Comparison of ENCODE assay signal across 9 mouse cellular contexts in the genomic region with DNA sequence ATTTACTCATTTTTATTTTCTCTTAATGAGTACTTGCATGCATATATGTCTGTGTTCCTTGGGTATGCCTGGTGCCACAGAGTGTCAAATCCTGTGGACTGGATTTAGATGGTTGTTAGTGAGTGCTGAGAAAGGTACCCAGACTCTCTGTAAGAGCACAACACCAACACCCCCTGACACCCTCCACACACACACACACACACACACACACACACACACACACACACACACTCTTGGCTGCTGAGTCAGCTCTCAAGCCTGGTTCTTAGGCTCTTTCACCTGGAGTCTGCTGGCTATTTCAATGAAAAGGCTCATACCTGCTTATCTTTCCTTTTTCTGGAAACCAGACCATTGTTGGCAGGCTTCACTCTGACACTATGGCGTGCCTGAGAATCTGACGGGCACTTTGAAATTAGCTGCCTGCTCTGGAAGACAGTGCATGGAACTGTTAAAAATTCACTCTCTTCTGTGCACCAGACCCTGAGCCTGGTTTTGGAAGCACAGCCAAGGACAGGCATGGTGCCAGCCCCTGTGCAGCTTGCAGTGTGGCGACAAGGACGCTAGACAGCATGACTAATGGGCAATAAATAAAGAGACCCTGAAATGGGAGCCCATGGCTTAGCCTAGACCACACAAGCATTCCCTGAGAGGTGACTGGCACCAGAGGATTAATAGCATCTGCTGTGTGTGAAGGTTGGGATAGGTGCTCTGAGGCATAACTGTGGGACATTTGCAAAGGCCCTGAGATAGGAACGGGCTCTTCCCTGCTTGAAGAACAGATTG. TPM values are rescaled to one million over a fixed set of nuclear protein-coding genes. Genes with fewer than 3 reads are reported as not detected.
DNase-seq lines count a peak whose midpoint lies in the region; ATAC-seq and TF ChIP-seq lines count a peak whose summit lies in the region.
"Had no signal": no experiment of that assay in that cellular context is flagged by ENCODE, and none has a peak within 500 bp of the region (broad histone marks: within the 10 kb centered on the region; RNA-seq: fewer than 3 reads in every experiment).

No protein-coding gene starts in this region.

- TF ChIP-seq CTCF in heart, adult 2 months (IDR thresholded peaks at IDR 0.05): no peak

- no peaks in the 10 kb centered on the region for H3K9me3 ChIP-seq in heart, embryonic 12.5 days (replicated peaks)
- no peaks in the 10 kb centered on the region for H3K9me3 ChIP-seq in heart, embryonic 14.5 days (ENCODE audit: control insufficient read depth, low read length)
- no peaks in the 10 kb centered on the region for H3K9me3 ChIP-seq in neural tube, embryonic 12.5 days
- H3K9me3 ChIP-seq: embryonic facial prominence, embryonic 15.5 days had no signal

- TF ChIP-seq POLR2A in heart, adult 2 months (IDR thresholded peaks at IDR 0.05; ENCODE audit: insufficient read depth, low read depth, low read length): no peak

- no peak for TF ChIP-seq EP300 in heart, adult 2 months (IDR thresholded peaks at IDR 0.05; ENCODE audit: insufficient read depth, low read depth, low read length)

- no peaks in the 10 kb centered on the region for H3K36me3 ChIP-seq in heart, adult 2 months (ENCODE audit: control insufficient read depth, insufficient read depth, low read length)
- peaks cover 4% of the 10 kb centered on the region; the same call in 1 of the 2 replicates for H3K36me3 ChIP-seq in heart, embryonic 12.5 days
- H3K36me3 ChIP-seq in heart, embryonic 14.5 days (ENCODE audit: control insufficient read depth, insufficient read depth, low read length): no peaks in the 10 kb centered on the region
- no peaks in the 10 kb centered on the region for H3K36me3 ChIP-seq in neural tube, embryonic 12.5 days
- H3K36me3 ChIP-seq: embryonic facial prominence, embryonic 15.5 days had no signal

- no peak for ATAC-seq in heart, embryonic 12.5 days (ENCODE audit: insufficient number of reproducible peaks, low FRiP score)
- ATAC-seq in heart, embryonic 14.5 days (ENCODE audit: insufficient number of reproducible peaks, insufficient read depth, low FRiP score, low read depth): peak; percentile 56; the same call in 1 of the 2 replicates
- peak; percentile 93 for ATAC-seq in neural tube, embryonic 12.5 days (ENCODE audit: low FRiP score, low read depth)

- peaks cover 1% of the 10 kb centered on the region; the same call in 1 of the 2 replicates for H3K4me1 ChIP-seq in heart, adult 2 months (ENCODE audit: control insufficient read depth, insufficient read depth, low read length)
- peaks cover 14% of the 10 kb centered on the region for H3K4me1 ChIP-seq in heart, embryonic 12.5 days (replicated peaks)
- H3K4me1 ChIP-seq in heart, embryonic 14.5 days (ENCODE audit: control insufficient read depth in 2 of 2, insufficient read depth in 2 of 2, low read length in 2 of 2): peaks cover 6 to 19% of the 10 kb centered on the region in 2 experiments
- H3K4me1 ChIP-seq in neural tube, embryonic 12.5 days: peaks cover 11% of the 10 kb centered on the region; the same call in 1 of the 2 replicates

- no peak overlapping the region for H3K4me2 ChIP-seq in heart, embryonic 12.5 days
- peak overlapping the region; percentile 25 for H3K4me2 ChIP-seq in heart, embryonic 14.5 days (ENCODE audit: low read length)
- H3K4me2 ChIP-seq in neural tube, embryonic 12.5 days (replicated peaks): no peak overlapping the region
- H3K4me2 ChIP-seq: embryonic facial prominence, embryonic 15.5 days had no signal

- H3K79me2 ChIP-seq in heart, adult 2 months (replicated peaks; ENCODE audit: control insufficient read depth, insufficient read depth, low read length): no peaks in the 10 kb centered on the region

- H3K9ac ChIP-seq in heart, adult 2 months (ENCODE audit: low read depth, low read length): no peak overlapping the region
- H3K9ac ChIP-seq in heart, embryonic 12.5 days: no peak overlapping the region
- H3K9ac ChIP-seq in heart, embryonic 14.5 days (ENCODE audit: low read length): peak overlapping the region; percentile 34; the same call in 1 of the 2 replicates
- H3K9ac ChIP-seq in neural tube, embryonic 12.5 days: no peak overlapping the region
- H3K9ac ChIP-seq: embryonic facial prominence, embryonic 15.5 days had no signal

- WGBS in heart, adult 2 months: 36% methylated on average over 5 of the region's 5 CpGs
- 37% methylated on average over 5 of the region's 5 CpGs for WGBS in heart, embryonic 12.5 days
- 28% methylated on average over 5 of the region's 5 CpGs for WGBS in heart, embryonic 14.5 days
- WGBS in neural tube, embryonic 12.5 days: 31% methylated on average over 5 of the region's 5 CpGs

- no peak overlapping the region for H3K4me3 ChIP-seq in heart, adult 2 months
- no peak overlapping the region for H3K4me3 ChIP-seq in heart, embryonic 12.5 days
- no peak overlapping the region for H3K4me3 ChIP-seq in heart, embryonic 14.5 days (ENCODE audit: control insufficient read depth in 1 of 2, insufficient read depth in 1 of 2, low read depth in 1 of 2, low read length in 2 of 2)
- no peak overlapping the region for H3K4me3 ChIP-seq in neural tube, embryonic 12.5 days
- H3K4me3 ChIP-seq: embryonic facial prominence, embryonic 15.5 days had no signal

- no peak overlapping the region; the same call in 1 of the 2 replicates for H3K27ac ChIP-seq in heart, adult 2 months
- H3K27ac ChIP-seq in heart, embryonic 12.5 days (ENCODE audit: poor library complexity, severe bottlenecking): no peak overlapping the region
- peak overlapping the region; percentile 17 to 63 for H3K27ac ChIP-seq in heart, embryonic 14.5 days (replicated peaks in 1 of 2; ENCODE audit: control insufficient read depth in 1 of 2, insufficient read depth in 1 of 2, low read depth in 2 of 2, low read length in 2 of 2)
- no peak overlapping the region for H3K27ac ChIP-seq in neural tube, embryonic 12.5 days
- H3K27ac ChIP-seq: embryonic facial prominence, embryonic 15.5 days had no signal

- intact Hi-C loops in heart, adult 2 months (cut with DNase I): no loop called here

- DNase-seq in heart, adult 2 months: peak; percentile 52 to 58
- DNase-seq in adrenal gland, postnatal 4 days (ENCODE audit: low spot score in 2 of 2): peak; percentile 38 to 55
- peak; percentile 67 to 73 for DNase-seq in kidney, postnatal 4 days
- no peak for DNase-seq in lung, postnatal 14 days
- DNase-seq in liver: no peak

- no peaks in the 10 kb centered on the region for H3K27me3 ChIP-seq in heart, adult 2 months (ENCODE audit: control insufficient read depth, insufficient read depth, low read length)
- H3K27me3 ChIP-seq in heart, embryonic 12.5 days (replicated peaks): peaks cover 9% of the 10 kb centered on the region; the same call in 1 of the 2 replicates
- H3K27me3 ChIP-seq in heart, embryonic 14.5 days (ENCODE audit: control insufficient read depth, insufficient read depth, low read length): no peaks in the 10 kb centered on the region
- no peaks in the 10 kb centered on the region for H3K27me3 ChIP-seq in neural tube, embryonic 12.5 days (replicated peaks)
- H3K27me3 ChIP-seq: embryonic facial prominence, embryonic 15.5 days had no signal

RNA-seq across cellular contexts. Expression of gene Kank1, which starts 49.2 kb away (rescaled TPM):
- total RNA-seq in heart, adult 2 months (2021): 10 to 100 TPM; 37.2 to 37.3 TPM
- polyA plus RNA-seq in heart, adult 2 months (2012; rRNA removed): 43.9 and 67.9 TPM in 2 replicates
- polyA plus RNA-seq in heart, embryonic 12.5 days (2016; fragmentation: Nextera tagmentation; extraction: Ambion mirVana): 81.5 and 82.8 TPM in 2 replicates
- 10 to 100 TPM; 33.2 to 34.3 TPM for total RNA-seq in adrenal gland, postnatal 4 days (2021)
- polyA plus RNA-seq in heart, embryonic 14.5 days (2014; fragmentation: Nextera tagmentation; extraction: Ambion mirVana): 43.2 and 46.4 TPM in 2 replicates
- polyA plus RNA-seq in neural tube, embryonic 12.5 days (2016; fragmentation: Nextera tagmentation; extraction: Ambion mirVana): 12.7 and 13.5 TPM in 2 replicates

Comparison
In these comparisons a context has a peak if more than half of its experiments do, and no peak if none do; other contexts are left out.
1. H3K27ac ChIP-seq: peak in heart, embryonic 14.5 days (2 of 2); none in heart, adult 2 months (single experiment), heart, embryonic 12.5 days (single experiment) and neural tube, embryonic 12.5 days (single experiment).
2. DNase-seq: peak in heart, adult 2 months (2 of 2), adrenal gland, postnatal 4 days (2 of 2) and kidney, postnatal 4 days (2 of 2); none in lung, postnatal 14 days (single experiment) and liver (single experiment).